Mouse (Mus musculus): Measurements from ENCODE around the gene Kcna5.

- TF ChIP-seq CTCF (IDR thresholded peaks at IDR 0.05; ENCODE audit: low read depth) (no peak), EP300 (IDR thresholded peaks at IDR 0.05; ENCODE audit: low read depth) (no peak)
Measured at GRCm38 (mm10) chr6:126484887-126485286, 50.3 kb downstream of the Kcna5 start.
